Mouse (Mus musculus) small intestine, adult 2 months (tissue): ENCODE results near the gene Nlrp9b.

Source experiments
- CTCF ChIP-seq: fragments of 200-500 bp; IDR thresholded peaks from 2 replicates; pipeline ENCODE4 v1.5.1; 2012; ENCODE audit warnings: low read depth, mild to moderate bottlenecking, control low read depth, inconsistent platforms, low read length, moderate library complexity, mixed read lengths; ENCODE audit not compliant: insufficient replicate concordance, insufficient read length; ENCODE audit errors: extremely low read depth
- POLR2A ChIP-seq: fragments of 200-500 bp; IDR thresholded peaks from 2 replicates; pipeline ENCODE4 v1.6.1; 2012; ENCODE audit warnings: low read depth, mild to moderate bottlenecking, control low read depth, inconsistent platforms, low read length, moderate library complexity

DNA sequence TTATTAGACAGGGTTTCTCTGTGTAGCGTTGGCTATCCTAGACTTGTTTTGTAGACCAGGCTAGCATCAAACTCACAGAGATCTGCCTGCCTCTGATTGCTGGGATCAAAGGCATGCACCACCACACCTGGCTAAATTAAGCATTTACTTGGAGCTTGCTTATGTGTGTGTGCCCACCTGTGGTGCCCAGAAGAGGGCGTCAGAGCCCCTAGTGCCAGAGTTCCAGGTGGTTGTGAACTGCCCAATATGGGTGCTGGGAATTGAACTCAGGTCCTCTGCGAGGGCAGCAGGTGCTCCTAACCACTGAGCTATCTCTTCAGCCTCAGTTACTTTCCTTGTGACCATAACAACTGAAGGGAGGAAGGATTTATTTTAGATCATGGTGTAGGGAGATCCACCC lies 22.2 kb upstream of the Nlrp9b start:
- TF ChIP-seq POLR2A = no peak
- no peak for TF ChIP-seq CTCF
